Mouse (Mus musculus) ES-Bruce4 (cell line): ENCODE measurements around the gene Atxn7l2.

Source experiments
- CTCF ChIP-seq: IDR thresholded peaks from one replicate; pipeline ENCODE4 v1.8.1; 2011; ENCODE audit warnings: low read depth, low read length
- POLR2A ChIP-seq: IDR thresholded peaks from one replicate; pipeline ENCODE4 v1.8.1; 2011; ENCODE audit warnings: low read length; ENCODE audit not compliant: insufficient read depth

DNA sequence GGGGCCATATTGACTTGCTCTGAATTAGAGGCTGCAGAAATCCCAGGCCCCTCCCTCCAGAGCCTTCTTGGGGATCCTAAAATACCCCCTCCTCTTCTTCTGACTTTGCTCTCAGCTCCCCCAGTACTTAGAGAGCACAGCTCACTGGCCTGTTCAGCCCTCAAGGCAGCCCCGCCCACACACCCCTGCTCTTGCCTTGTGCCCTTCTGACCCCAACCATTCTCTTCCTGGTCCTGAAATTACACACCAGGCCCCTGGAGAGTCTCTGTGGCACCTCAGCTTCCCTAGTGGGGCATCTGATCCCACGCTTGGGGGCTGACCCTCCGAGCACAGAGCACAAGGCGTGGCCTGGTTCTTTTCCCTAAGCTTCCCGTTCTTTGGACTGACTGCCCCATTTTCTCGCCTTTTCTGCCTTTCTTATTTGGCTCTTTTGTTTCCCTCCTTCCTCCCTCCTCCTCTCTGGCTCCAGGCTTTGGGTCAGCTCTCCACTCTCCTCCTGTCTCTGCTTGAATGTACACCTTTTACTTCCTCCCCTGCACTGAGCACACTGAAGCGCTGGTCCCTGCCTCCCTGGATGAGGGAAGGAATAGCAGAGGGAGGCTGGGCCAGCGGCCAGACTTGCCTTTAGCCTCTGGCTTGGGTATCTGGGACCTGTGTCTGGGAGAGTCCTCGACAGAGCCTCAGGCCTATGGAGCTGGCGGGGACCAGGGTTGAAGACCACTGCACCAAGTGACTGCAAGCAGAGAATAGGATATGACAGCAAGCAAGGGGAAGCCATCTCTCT lies 45.0 kb downstream of the Atxn7l2 start:
- TF ChIP-seq POLR2A (no peak), CTCF (no peak)
